8 mouse cellular contexts compared by ENCODE assay signal in genomic region chr11:118418834-118419504, GRCm38 (mm10). TPM values are rescaled to one million over a fixed set of nuclear protein-coding genes. Genes with fewer than 3 reads are reported as not detected.
A peak's percentile ranks its signal among the peaks of the same experiment; 100 is the strongest.
DNase-seq lines count a peak whose midpoint lies in the region; ATAC-seq and TF ChIP-seq lines count a peak whose summit lies in the region.

TSS of gene Cant1 (minus strand) at chr11:118419086.

- H3K9me3 ChIP-seq in heart, embryonic 12.5 days (replicated peaks): no peaks in the 10 kb centered on the region
- no peaks in the 10 kb centered on the region for H3K9me3 ChIP-seq in kidney, postnatal 0 days (replicated peaks; ENCODE audit: low read length)
- H3K9me3 ChIP-seq in liver, embryonic 11.5 days (ENCODE audit: control insufficient read depth, low read length): no peaks in the 10 kb centered on the region
- no peaks in the 10 kb centered on the region for H3K9me3 ChIP-seq in stomach, embryonic 14.5 days (ENCODE audit: control insufficient read depth, low read depth, low read length)

- H3K4me1 ChIP-seq in heart, embryonic 12.5 days (replicated peaks): peaks cover 20% of the 10 kb centered on the region
- peaks cover 17% of the 10 kb centered on the region; the same call in 1 of the 2 replicates for H3K4me1 ChIP-seq in kidney, postnatal 0 days (replicated peaks; ENCODE audit: insufficient read depth, low read length)
- peaks cover 12% of the 10 kb centered on the region for H3K4me1 ChIP-seq in liver, embryonic 11.5 days (replicated peaks; ENCODE audit: control insufficient read depth, insufficient read depth, low read length)
- H3K4me1 ChIP-seq in stomach, embryonic 14.5 days (ENCODE audit: control insufficient read depth, insufficient read depth, low read length): peaks cover 14% of the 10 kb centered on the region

- H3K4me3 ChIP-seq in heart, embryonic 12.5 days: peak within 1 kb of the TSS; percentile 83
- peak within 1 kb of the TSS; percentile 85 for H3K4me3 ChIP-seq in kidney, postnatal 0 days (replicated peaks; ENCODE audit: low read depth, low read length)
- H3K4me3 ChIP-seq in liver, embryonic 11.5 days (ENCODE audit: low read depth, low read length): peak within 1 kb of the TSS; percentile 78
- H3K4me3 ChIP-seq in stomach, embryonic 14.5 days (ENCODE audit: low read depth, low read length): peak within 1 kb of the TSS; percentile 82

- WGBS in heart, embryonic 12.5 days: under 1% methylated on average over 38 of the region's 50 CpGs
- under 1% methylated on average over 50 of the region's 50 CpGs for WGBS in kidney, postnatal 0 days
- WGBS in liver, embryonic 11.5 days: under 1% methylated on average over 50 of the region's 50 CpGs
- WGBS in stomach, embryonic 14.5 days: under 1% methylated on average over 46 of the region's 50 CpGs

- no peaks in the 10 kb centered on the region for H3K27me3 ChIP-seq in heart, embryonic 12.5 days (replicated peaks)
- no peaks in the 10 kb centered on the region for H3K27me3 ChIP-seq in kidney, postnatal 0 days (ENCODE audit: insufficient read depth, low read length)
- no peaks in the 10 kb centered on the region for H3K27me3 ChIP-seq in liver, embryonic 11.5 days (replicated peaks; ENCODE audit: control insufficient read depth, insufficient read depth, low read length)
- no peaks in the 10 kb centered on the region for H3K27me3 ChIP-seq in stomach, embryonic 14.5 days (ENCODE audit: control insufficient read depth, insufficient read depth, low read length)

- H3K9ac ChIP-seq in heart, embryonic 12.5 days: peak within 1 kb of the TSS; percentile 93
- peak within 1 kb of the TSS; percentile 94 for H3K9ac ChIP-seq in kidney, postnatal 0 days (ENCODE audit: low read depth, low read length)
- peak within 1 kb of the TSS; percentile 82 for H3K9ac ChIP-seq in liver, embryonic 11.5 days (ENCODE audit: low read depth, low read length)
- H3K9ac ChIP-seq in stomach, embryonic 14.5 days (replicated peaks; ENCODE audit: low read depth, low read length): peak within 1 kb of the TSS; percentile 91

- no peak for TF ChIP-seq CTCF in kidney, postnatal 0 days (IDR thresholded peaks at IDR 0.05; ENCODE audit: low read depth)

- peak; percentile 99 for DNase-seq in CD4-positive helper T cell, adult 2 months (ENCODE audit: low read depth, low spot score)
- DNase-seq in brain, embryonic 18.5 days (ENCODE audit: low read depth, low spot score): peak; percentile 96
- peak; percentile 100 for DNase-seq in kidney, postnatal 0 days (ENCODE audit: low spot score)
- peak; percentile 91 for DNase-seq in liver, embryonic 11.5 days (ENCODE audit: low spot score)
- peak; percentile 98 for DNase-seq in naive thymus-derived CD4-positive, alpha-beta T cell, adult 2 months (ENCODE audit: low read depth)

- peak within 1 kb of the TSS; percentile 52 for H3K27ac ChIP-seq in heart, embryonic 12.5 days (ENCODE audit: poor library complexity, severe bottlenecking)
- H3K27ac ChIP-seq in kidney, postnatal 0 days: peak within 1 kb of the TSS; percentile 78
- peak within 1 kb of the TSS; percentile 49; the same call in 1 of the 2 replicates for H3K27ac ChIP-seq in liver, embryonic 11.5 days (ENCODE audit: low read depth, low read length)
- peak within 1 kb of the TSS; percentile 71; the same call in 1 of the 2 replicates for H3K27ac ChIP-seq in stomach, embryonic 14.5 days (ENCODE audit: low read length)

- peak; percentile 92 for ATAC-seq in erythroid progenitor cell, adult 5-6 weeks (replicated peaks; ENCODE audit: low FRiP score, poor library complexity, severe bottlenecking)
- ATAC-seq in heart, embryonic 12.5 days (ENCODE audit: insufficient number of reproducible peaks, low FRiP score): peak; percentile 95
- peak; percentile 87 for ATAC-seq in kidney, postnatal 0 days (replicated peaks; ENCODE audit: low FRiP score, low read depth)
- peak; percentile 96 for ATAC-seq in liver, embryonic 11.5 days (replicated peaks; ENCODE audit: low FRiP score)
- ATAC-seq in stomach, embryonic 14.5 days (ENCODE audit: insufficient number of reproducible peaks, insufficient read depth, low FRiP score, low read depth): peak; percentile 96

- peaks cover 29% of the 10 kb centered on the region for H3K36me3 ChIP-seq in heart, embryonic 12.5 days
- H3K36me3 ChIP-seq in kidney, postnatal 0 days (ENCODE audit: insufficient read depth, low read length): peaks cover 4% of the 10 kb centered on the region; the same call in 1 of the 2 replicates
- H3K36me3 ChIP-seq in liver, embryonic 11.5 days (ENCODE audit: control insufficient read depth, insufficient read depth, low read length): peaks cover 6% of the 10 kb centered on the region; the same call in 1 of the 2 replicates
- peaks cover 18% of the 10 kb centered on the region for H3K36me3 ChIP-seq in stomach, embryonic 14.5 days (ENCODE audit: control insufficient read depth, insufficient read depth, low read length)

- peak within 1 kb of the TSS; percentile 90 for H3K4me2 ChIP-seq in heart, embryonic 12.5 days
- H3K4me2 ChIP-seq in kidney, postnatal 0 days (ENCODE audit: low read length): peak within 1 kb of the TSS; percentile 71
- H3K4me2 ChIP-seq in liver, embryonic 11.5 days: peak within 1 kb of the TSS; percentile 74
- H3K4me2 ChIP-seq in stomach, embryonic 14.5 days (replicated peaks; ENCODE audit: low read depth, low read length): peak within 1 kb of the TSS; percentile 87

RNA-seq across cellular contexts. Expression of gene Cant1, which starts in this region (rescaled TPM):
- 5.4 and 8.0 TPM in 2 replicates for total RNA-seq in erythroid progenitor cell, adult 5-6 weeks (2015; ENCODE audit: low replicate concordance)
- 6.9 and 11.3 TPM in 2 replicates for total RNA-seq in erythroid progenitor cell, adult 5-6 weeks (2017; ENCODE audit: low replicate concordance)
- 23.6 and 23.7 TPM in 2 replicates for polyA plus RNA-seq in heart, embryonic 12.5 days (2016; fragmentation: Nextera tagmentation; extraction: Ambion mirVana)
- 25.7 and 25.8 TPM in 2 replicates for polyA plus RNA-seq in kidney, postnatal 0 days (2015; fragmentation: Nextera tagmentation; extraction: Ambion mirVana)
- polyA plus RNA-seq in liver, embryonic 11.5 days (2014; fragmentation: Nextera tagmentation; extraction: Ambion mirVana): 21.1 and 21.6 TPM in 2 replicates
- polyA plus RNA-seq in stomach, embryonic 14.5 days (2014; fragmentation: Nextera tagmentation; extraction: Ambion mirVana): 21.8 and 25.7 TPM in 2 replicates

Comparison
In these comparisons a context has a peak if more than half of its experiments do, and no peak if none do; other contexts are left out.
1. Peak in every context shown above with its lines: DNase-seq, ATAC-seq, H3K4me3 ChIP-seq and H3K27ac ChIP-seq.